Mouse (Mus musculus): ENCODE measurements around the gene Usp4.

Gene Usp4

GRCm38 (mm10) chr9:108428384-108428783 lies 80.7 kb downstream of the Usp4 start, which contains the start of gene Ccdc36:
TSS of gene Ccdc36 (minus strand) at chr9:108428484.
- DNase-seq: no peak

GRCm38 (mm10) chr9:108431431-108432067 lies 83.9 kb downstream of the Usp4 start:
- no peak for DNase-seq

GRCm38 (mm10) chr9:108436182-108436581 lies 88.5 kb downstream of the Usp4 start, which contains the start of gene BC048562:
TSS of gene BC048562 (plus strand) at chr9:108436482.
- no peak for DNase-seq

GRCm38 (mm10) chr9:108439176-108439575 lies 91.5 kb downstream of the Usp4 start:
- DNase-seq: no peak

GRCm38 (mm10) chr9:108440485-108440884 lies 92.8 kb downstream of the Usp4 start:
- no peak for DNase-seq

- DNase-seq: no peak
These were observed 93.7 kb downstream of the Usp4 start for GRCm38 (mm10) chr9:108441236-108441919.
